Mouse (Mus musculus): ENCODE measurements at regions not wholly inside any gene's neighbourhood (a gene's known extent, or its start where the extent isn't known, plus 50 kb on each side); places are given as distances from the start of the nearest gene placed in this dataset.

GRCm38 (mm10) chr1:10771793-10772192 lies 642.1 kb upstream of the A830018L16Rik start:
- no peak for DNase-seq (ENCODE audit: low spot score in 2 of 2)

GRCm38 (mm10) chr1:10794074-10794783 lies 619.7 kb upstream of the A830018L16Rik start:
- no peak for DNase-seq (ENCODE audit: low spot score in 2 of 2)

- DNase-seq (ENCODE audit: low spot score in 2 of 2) = peak in 1 of 2 experiments; percentile 12
Measured at GRCm38 (mm10) chr1:10835653-10836415, 578.1 kb upstream of the A830018L16Rik start.

- no peak for DNase-seq (ENCODE audit: low spot score in 2 of 2)
Measured at GRCm38 (mm10) chr1:10837180-10837579, 576.7 kb upstream of the A830018L16Rik start.

GRCm38 (mm10) chr1:10852934-10853333 lies 561.0 kb upstream of the A830018L16Rik start:
- DNase-seq (ENCODE audit: low spot score in 2 of 2) = no peak

GRCm38 (mm10) chr1:10854495-10854894 lies 559.4 kb upstream of the A830018L16Rik start:
- DNase-seq (ENCODE audit: low spot score in 2 of 2) = no peak

GRCm38 (mm10) chr1:10871163-10871853 lies 542.6 kb upstream of the A830018L16Rik start:
- peak in 1 of 2 experiments; percentile 15 for DNase-seq (ENCODE audit: low spot score in 2 of 2)

GRCm38 (mm10) chr1:10872266-10872665 lies 541.6 kb upstream of the A830018L16Rik start:
- no peak for DNase-seq (ENCODE audit: low spot score in 2 of 2)

- no peak for DNase-seq (ENCODE audit: low spot score in 2 of 2)
Measured at GRCm38 (mm10) chr1:10872726-10873125, 541.2 kb upstream of the A830018L16Rik start.

- DNase-seq (ENCODE audit: low spot score in 2 of 2) = no peak
Measured at GRCm38 (mm10) chr1:10877391-10878170, 536.3 kb upstream of the A830018L16Rik start.

GRCm38 (mm10) chr1:10878221-10878760 lies 535.6 kb upstream of the A830018L16Rik start:
- DNase-seq (ENCODE audit: low spot score in 2 of 2) = no peak

GRCm38 (mm10) chr1:10880026-10880727 lies 533.7 kb upstream of the A830018L16Rik start:
- no peak for DNase-seq (ENCODE audit: low spot score in 2 of 2)

- no peak for DNase-seq (ENCODE audit: low spot score in 2 of 2)
Measured at GRCm38 (mm10) chr1:10898806-10899205, 515.1 kb upstream of the A830018L16Rik start.

- no peak for DNase-seq (ENCODE audit: low spot score in 2 of 2)
Measured at GRCm38 (mm10) chr1:10902721-10903120, 511.2 kb upstream of the A830018L16Rik start.

- DNase-seq (ENCODE audit: low spot score in 2 of 2) = no peak
Measured at GRCm38 (mm10) chr1:10919958-10920357, 493.9 kb upstream of the A830018L16Rik start.

- DNase-seq (ENCODE audit: low spot score in 2 of 2) = no peak
Measured at GRCm38 (mm10) chr1:10932378-10933077, 481.4 kb upstream of the A830018L16Rik start.

- no peak for DNase-seq (ENCODE audit: low spot score in 2 of 2)
Measured at GRCm38 (mm10) chr1:10933206-10933605, 480.7 kb upstream of the A830018L16Rik start.

- no peak for DNase-seq (ENCODE audit: low spot score in 2 of 2)
Measured at GRCm38 (mm10) chr1:10938436-10938835, 475.5 kb upstream of the A830018L16Rik start.

GRCm38 (mm10) chr1:10940326-10940725 lies 473.6 kb upstream of the A830018L16Rik start:
- no peak for DNase-seq (ENCODE audit: low spot score in 2 of 2)

GRCm38 (mm10) chr1:10942979-10943378 lies 470.9 kb upstream of the A830018L16Rik start:
- no peak for DNase-seq (ENCODE audit: low spot score in 2 of 2)

Measured in left cerebral cortex, adult 8-10 months (tissue).